Mouse (Mus musculus) myocyte (in vitro differentiated cells): ENCODE data around the gene Sphk2. TPM values are rescaled to one million over a fixed set of nuclear protein-coding genes. Genes with fewer than 3 reads are reported as not detected.
"Not testable (repeated sequence)": the region's sequence is repeated elsewhere in the genome, so short reads cannot be mapped to it uniquely, and the experiment has no call there.

ENCODE experiments used
- H3K27me3 ChIP-seq: one replicate; pipeline ENCODE4 v1.6.1; 2011; ENCODE audit not compliant: control insufficient read depth, insufficient read depth, insufficient read length
- H3K36me3 ChIP-seq: one replicate; pipeline ENCODE4 v1.6.1; 2011; ENCODE audit not compliant: control insufficient read depth, insufficient read depth
- H3K4me2 ChIP-seq: one replicate; pipeline ENCODE4 v1.6.1; 2011; ENCODE audit warnings: low read depth, control low read depth
- H3K4me3 ChIP-seq: one replicate; pipeline ENCODE4 v1.5.1; 2011; ENCODE audit warnings: mild to moderate bottlenecking, control low read depth, moderate library complexity
- H3K79me2 ChIP-seq: one replicate; pipeline ENCODE4 v1.6.1; 2011; ENCODE audit not compliant: control insufficient read depth, insufficient read depth
- H3ac ChIP-seq: one replicate; pipeline ENCODE4 v1.6.1; 2011; ENCODE audit not compliant: control insufficient read depth, insufficient read length
- CEBPB ChIP-seq: IDR thresholded peaks from 2 replicates; pipeline ENCODE4 v1.6.1; 2011; ENCODE audit warnings: mild to moderate bottlenecking, moderate library complexity; ENCODE audit not compliant: poor library complexity, insufficient read depth, severe bottlenecking
- E2F4 ChIP-seq: IDR thresholded peaks from one replicate; pipeline ENCODE4 v1.6.1; 2011; ENCODE audit warnings: mild to moderate bottlenecking, control low read depth, moderate library complexity; ENCODE audit not compliant: insufficient read depth
- MAX ChIP-seq: IDR thresholded peaks from one replicate; pipeline ENCODE4 v1.6.1; 2011; ENCODE audit warnings: low read depth, mild to moderate bottlenecking, control low read depth
- MYOD1 ChIP-seq, 3 experiments: IDR thresholded peaks; one replicate each; pipeline ENCODE4 v1.6.1; 2011; ENCODE audit warnings: control low read depth in 2 of 3, low read depth in 2 of 3, mild to moderate bottlenecking in 2 of 3, moderate library complexity in 1 of 3; ENCODE audit not compliant: insufficient read length in 2 of 3, control insufficient read depth in 1 of 3
- MYOG ChIP-seq, 3 experiments: IDR thresholded peaks; one replicate each; pipeline ENCODE4 v1.6.1; 2011; ENCODE audit warnings: control low read depth in 2 of 3, low read depth in 2 of 3, mild to moderate bottlenecking in 2 of 3; ENCODE audit not compliant: insufficient read length in 2 of 3, control insufficient read depth in 1 of 3, insufficient read depth in 1 of 3
- POLR2A ChIP-seq: IDR thresholded peaks from one replicate; pipeline ENCODE4 v1.6.1; 2011; ENCODE audit warnings: low read depth, mild to moderate bottlenecking, control low read depth, moderate library complexity; ENCODE audit not compliant: insufficient read length
- POLR2AphosphoS2 ChIP-seq: IDR thresholded peaks from one replicate; pipeline ENCODE4 v1.6.1; 2011; ENCODE audit warnings: low read depth, control low read depth; ENCODE audit not compliant: insufficient read length
- REST ChIP-seq: IDR thresholded peaks from one replicate; pipeline ENCODE4 v1.6.1; 2011; ENCODE audit warnings: mild to moderate bottlenecking, control low read depth, moderate library complexity; ENCODE audit not compliant: insufficient read depth, insufficient read length
- SRF ChIP-seq: IDR thresholded peaks from one replicate; pipeline ENCODE4 v1.6.1; 2011; ENCODE audit warnings: low read depth; ENCODE audit not compliant: control insufficient read depth, insufficient read length
- TCF12 ChIP-seq: IDR thresholded peaks from one replicate; pipeline ENCODE4 v1.6.1; 2011; ENCODE audit warnings: mild to moderate bottlenecking, control low read depth; ENCODE audit not compliant: poor library complexity, insufficient read depth, severe bottlenecking
- TCF3 ChIP-seq: IDR thresholded peaks from one replicate; pipeline ENCODE4 v1.6.1; 2011; ENCODE audit warnings: low read depth, control low read depth; ENCODE audit not compliant: insufficient read length
- USF1 ChIP-seq: IDR thresholded peaks from one replicate; pipeline ENCODE4 v1.6.1; 2011; ENCODE audit warnings: low read depth, mild to moderate bottlenecking, control low read depth, moderate library complexity
- polyA plus RNA-seq: library from polyadenylated mRNA; unstranded; fragments of >200 nt; fragmentation: generic; extraction: Trizol; gene quantifications from one replicate; pipeline ENCODE4 v1.2.1, GENCODE M21; 2012; ENCODE audit warnings: missing spikeins

The Sphk2 gene
- polyA plus RNA-seq, 1 experiment = 22.8 TPM

DNA sequence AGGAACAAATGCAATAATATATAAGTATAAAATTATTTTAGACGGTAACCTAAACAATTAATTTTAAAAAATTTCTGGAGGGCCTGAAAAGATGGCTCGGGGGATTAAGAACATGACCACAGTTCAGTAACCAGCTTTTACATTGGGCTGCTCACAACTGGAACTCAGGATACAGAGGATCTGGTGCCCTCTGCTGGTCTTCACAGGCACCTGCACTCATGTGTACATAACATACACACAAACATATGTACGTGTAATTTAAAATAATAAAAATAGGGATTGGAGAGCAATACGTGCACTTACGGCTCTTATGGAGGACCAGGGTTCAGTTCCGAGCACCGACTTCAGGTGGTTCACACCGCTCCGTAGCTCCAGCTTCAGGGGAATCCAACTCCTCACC is 48.9 kb downstream of the Sphk2 start:
- H3K36me3 ChIP-seq = no peaks in the 10 kb centered on the region
- TF ChIP-seq POLR2AphosphoS2 = no peak
- TF ChIP-seq TCF12 = no peak
- TF ChIP-seq CEBPB = no peak

GRCm38 (mm10) chr7:45667761-45668160 is 50.0 kb downstream of the Sphk2 start:
- TF ChIP-seq SRF = no peak
- TF ChIP-seq E2F4 = no peak
- TF ChIP-seq MYOG (IDR thresholded peaks at IDR 0.05; ENCODE audit: control insufficient read depth in 1 of 3, insufficient read depth in 1 of 3, insufficient read length in 2 of 3, low read depth in 2 of 3) = peak in 2 of 3 experiments; percentile 13 to 22
- TF ChIP-seq MYOD1 (IDR thresholded peaks at IDR 0.05; ENCODE audit: control insufficient read depth in 1 of 3, insufficient read length in 2 of 3, low read depth in 2 of 3) = peak in 2 of 3 experiments; percentile 57 to 64
- H3ac ChIP-seq = no peak overlapping the region

More for the DNA sequence above, 48.9 kb downstream of the Sphk2 start:
- no peak overlapping the region for H3ac ChIP-seq
- H3K27me3 ChIP-seq = no peaks in the 10 kb centered on the region
- H3K79me2 ChIP-seq = no peaks in the 10 kb centered on the region
- no peak overlapping the region for H3K4me2 ChIP-seq
- no peak overlapping the region for H3K4me3 ChIP-seq

DNA sequence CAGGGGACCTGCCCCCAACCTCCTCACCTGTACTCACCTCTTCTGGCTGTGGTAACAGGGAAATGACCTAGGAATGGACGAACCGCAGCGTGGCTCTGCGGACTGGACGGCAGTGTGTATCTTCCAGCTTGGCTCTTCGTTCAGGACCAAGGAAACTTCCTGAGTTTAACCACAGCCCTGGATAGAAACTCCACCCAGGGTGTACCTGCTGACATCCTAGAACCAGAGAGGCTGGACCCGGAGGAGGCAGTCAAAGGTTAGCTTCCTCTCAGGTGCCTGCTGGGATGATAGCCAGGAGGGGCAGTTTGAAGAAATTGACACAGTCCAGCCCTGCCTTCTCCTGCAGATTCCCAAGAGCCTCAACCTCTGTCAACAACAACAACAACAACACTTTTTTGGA is 51.6 kb downstream of the Sphk2 start, which contains the start of gene Fut2:
TSS of gene Fut2 (minus strand) at position 234 of the 400 bp plus-strand sequence.
- no peaks in the 10 kb centered on the region for H3K36me3 ChIP-seq
- TF ChIP-seq CEBPB (no peak), REST (no peak), MYOG (IDR thresholded peaks at IDR 0.05; ENCODE audit: control insufficient read depth in 1 of 3, insufficient read depth in 1 of 3, insufficient read length in 2 of 3, low read depth in 2 of 3) (no peak), POLR2A (no peak), MYOD1 (IDR thresholded peaks at IDR 0.05; ENCODE audit: control insufficient read depth in 1 of 3, insufficient read length in 2 of 3, low read depth in 2 of 3) (no peak), POLR2AphosphoS2 (no peak), TCF12 (no peak), TCF3 (no peak), E2F4 (no peak), USF1 (no peak), SRF (no peak), MAX (no peak)
- no peak within 1 kb of the TSS for H3K4me3 ChIP-seq
- no peaks in the 10 kb centered on the region for H3K79me2 ChIP-seq
- H3K4me2 ChIP-seq = no peak within 1 kb of the TSS
- H3ac ChIP-seq = no peak within 1 kb of the TSS
- no peaks in the 10 kb centered on the region for H3K27me3 ChIP-seq

More at GRCm38 (mm10) chr7:45667761-45668160, 50.0 kb downstream of the Sphk2 start:
- no peaks in the 10 kb centered on the region for H3K36me3 ChIP-seq
- H3K4me3 ChIP-seq = no peak overlapping the region
- no peaks in the 10 kb centered on the region for H3K27me3 ChIP-seq
- no peak overlapping the region for H3K4me2 ChIP-seq
- no peaks in the 10 kb centered on the region for H3K79me2 ChIP-seq

- Histone ChIP-seq H3K79me2 (no peaks in the 10 kb centered on the region), H3ac (no peak overlapping the region), H3K4me3 (no peak overlapping the region), H3K4me2 (no peak overlapping the region), H3K36me3 (no peaks in the 10 kb centered on the region), H3K27me3 (no peaks in the 10 kb centered on the region)
- TF ChIP-seq POLR2AphosphoS2 (no peak), MYOD1 (IDR thresholded peaks at IDR 0.05; ENCODE audit: control insufficient read depth in 1 of 3, insufficient read length in 2 of 3, low read depth in 2 of 3) (no peak), TCF3 (no peak), USF1 (no peak), CEBPB (no peak), SRF (no peak), E2F4 (no peak), MYOG (IDR thresholded peaks at IDR 0.05; ENCODE audit: control insufficient read depth in 1 of 3, insufficient read depth in 1 of 3, insufficient read length in 2 of 3, low read depth in 2 of 3) (no peak), MAX (no peak), REST (no peak), TCF12 (no peak), POLR2A (no peak)
These were observed 52.3 kb downstream of the Sphk2 start for GRCm38 (mm10) chr7:45665303-45666138.

GRCm38 (mm10) chr7:45661702-45662101 is 56.1 kb downstream of the Sphk2 start:
- H3K27me3 ChIP-seq, H3ac ChIP-seq, H3K4me2 ChIP-seq, H3K36me3 ChIP-seq, H3K4me3 ChIP-seq, H3K79me2 ChIP-seq: not testable (repeated sequence)
